Mouse (Mus musculus) T-helper 17 cell (primary cell): ENCODE results near the gene Zscan18.
"Not testable (repeated sequence)": the region's sequence is repeated elsewhere in the genome, so short reads cannot be mapped to it uniquely, and the experiment has no call there.

Experiments used
- in situ Hi-C, 2 experiments: fragments of 300-600 bp; cut with MboI, MseI; formaldehyde crosslinking; loops; 1 replicate in 1 of 2; 2 replicates in 1 of 2; pipeline ENCODE4 v1.15.1; 2025; ENCODE audit warnings: high pct_unique_total_duplicates in 2 of 2

Gene Zscan18

DNA sequence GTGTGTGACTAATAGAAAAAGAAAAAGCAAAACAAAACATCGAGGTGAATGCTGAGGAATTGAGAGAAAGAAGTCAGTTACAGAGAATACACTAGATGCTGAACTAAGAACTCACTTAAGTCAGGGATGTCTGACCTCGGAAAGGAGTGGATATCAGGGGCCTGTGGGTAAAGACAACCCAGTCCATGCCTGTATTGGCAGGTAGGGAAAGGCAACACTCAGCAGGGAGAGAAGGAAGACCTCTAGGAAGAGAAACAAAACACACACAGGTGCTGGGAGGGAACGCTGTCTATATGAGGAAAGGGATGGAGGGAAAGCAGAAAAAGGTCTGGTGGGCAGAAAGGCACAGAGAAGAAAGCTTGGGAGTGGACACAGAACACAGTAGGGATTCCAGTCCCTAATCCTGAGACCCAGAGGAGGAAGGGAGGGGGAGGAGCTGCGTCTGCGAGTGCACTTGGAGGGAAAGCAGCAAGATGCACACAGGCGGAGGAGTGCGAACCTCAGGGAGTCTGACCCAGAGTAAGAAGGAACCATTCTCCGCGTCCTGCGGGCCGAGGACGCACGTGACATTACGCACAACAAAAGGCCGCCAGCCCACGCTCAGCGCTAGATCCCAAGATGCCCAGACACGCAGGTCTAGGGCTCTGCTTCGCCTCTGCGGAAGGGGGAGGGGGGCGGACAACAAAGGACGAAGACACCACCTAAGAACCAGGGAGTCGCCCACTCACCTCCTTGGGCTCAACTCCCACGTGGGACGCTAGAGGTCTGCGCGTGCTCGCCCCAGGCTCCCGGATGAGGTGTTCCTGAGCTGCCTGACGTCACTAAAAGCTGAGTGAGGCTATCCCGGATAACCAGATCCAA is at the start of gene Zscan18:
Gene Zscan18 (minus strand): TSS at position 770 of the 861 bp plus-strand sequence.
- in situ Hi-C loops, result no loop called here

DNA sequence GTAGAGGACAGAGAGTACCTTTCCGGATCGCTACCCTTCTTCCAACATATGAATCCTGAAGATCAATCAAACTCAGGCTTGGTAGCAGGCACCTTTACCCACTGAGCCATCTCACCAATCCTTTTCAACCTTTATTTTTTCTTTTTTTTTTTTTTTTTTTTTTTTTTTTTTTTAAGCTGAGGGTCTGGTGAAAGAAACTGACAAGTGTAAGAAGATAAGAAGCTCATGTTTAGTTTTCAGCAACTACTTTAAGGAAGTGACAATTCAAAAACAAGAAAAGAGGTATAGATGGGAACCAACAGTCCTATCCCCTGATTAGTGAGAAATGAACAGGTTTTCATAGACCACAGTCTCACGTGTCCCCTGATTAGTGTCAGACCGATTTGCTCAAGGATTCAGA is 32.3 kb upstream of the Zscan18 start:
- in situ Hi-C loops, result no loop called here

- in situ Hi-C loops, result no loop called here
These were observed 31.8 kb upstream of the Zscan18 start for GRCm38 (mm10) chr7:12835193-12835671.

GRCm38 (mm10) chr7:12834162-12835120 is 31.0 kb upstream of the Zscan18 start, which contains the start of gene Zfp110:
Gene Zfp110 (plus strand): TSS chr7:12834761.
- in situ Hi-C loops, result no loop called here

GRCm38 (mm10) chr7:12818521-12819295 is 15.3 kb upstream of the Zscan18 start, which contains the start of gene Zfp329:
Gene Zfp329 (minus strand): TSS chr7:12818858.
- in situ Hi-C loops, result loop anchor here in 1 of 2 experiments (5.0 kb wide), 1 partner anchor 84 kb away; no protein-coding TSS in a partner anchor

GRCm38 (mm10) chr7:12815566-12815965 is 12.1 kb upstream of the Zscan18 start:
- in situ Hi-C loops, result loop anchor here in 1 of 2 experiments (5.0 kb wide), 1 partner anchor 87 kb away; no protein-coding TSS in a partner anchor

DNA sequence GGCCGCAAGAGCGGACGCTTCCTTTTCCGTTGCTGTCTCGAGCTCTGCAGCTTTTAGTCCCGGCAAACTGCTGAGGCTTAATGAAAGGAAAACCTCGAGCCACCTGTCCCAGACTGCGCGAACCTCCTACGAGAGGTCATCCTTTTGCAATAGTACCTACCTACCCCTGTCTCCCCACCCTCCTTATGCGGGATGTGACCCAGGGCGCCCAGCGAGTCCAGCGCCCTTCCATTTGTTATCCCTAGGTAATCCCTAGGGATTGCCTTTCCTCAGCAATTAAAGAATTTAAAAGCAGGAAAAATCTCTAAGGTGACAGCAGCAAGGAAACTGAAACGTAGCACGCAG is 264 bp upstream of the Zscan18 start:
- in situ Hi-C loops, result no loop called here

DNA sequence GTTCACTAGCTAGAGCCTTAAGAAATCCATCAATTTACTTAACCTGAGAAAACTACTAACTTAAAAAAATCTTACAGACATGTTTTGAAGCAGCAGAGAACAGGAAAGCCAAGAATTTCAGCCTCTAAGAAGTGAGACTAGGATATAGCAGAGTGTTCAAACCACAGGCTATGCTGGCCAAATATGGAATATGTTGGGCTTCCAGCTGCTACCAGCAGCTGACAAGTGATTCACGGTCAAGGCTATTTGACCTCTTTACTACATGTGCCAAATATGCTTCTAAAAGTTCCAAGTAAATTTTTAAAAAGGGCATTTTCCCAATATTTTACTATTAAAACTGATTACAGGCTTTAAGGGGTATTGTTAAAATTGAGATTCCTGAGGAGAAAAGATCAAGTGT is 3.9 kb downstream of the Zscan18 start:
- in situ Hi-C loops, result no loop called here

DNA sequence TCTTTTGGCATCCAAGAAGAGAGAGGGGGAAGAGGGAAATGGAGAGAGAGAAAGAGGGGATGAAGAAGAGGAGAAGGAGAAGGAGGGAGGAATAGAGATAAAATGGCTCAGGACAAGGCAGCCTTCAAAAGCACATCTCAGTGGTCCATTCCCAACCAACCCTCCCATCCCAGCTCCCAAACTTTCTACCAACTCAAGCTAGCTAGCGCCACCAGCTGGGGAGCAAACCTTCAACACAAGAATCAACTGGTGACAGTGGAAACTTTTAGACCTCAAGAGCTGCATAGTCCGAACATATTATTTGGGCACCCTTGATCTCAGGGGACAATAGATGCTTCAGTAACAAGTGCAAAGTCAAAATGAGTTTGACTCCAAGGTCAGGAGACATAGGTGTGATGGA is 5.5 kb downstream of the Zscan18 start:
- in situ Hi-C loops, result no loop called here

- in situ Hi-C loops, result not testable (repeated sequence)
These were observed 10.8 kb downstream of the Zscan18 start for GRCm38 (mm10) chr7:12792624-12793023.

- in situ Hi-C loops, result no loop called here
These were observed 15.4 kb downstream of the Zscan18 start for GRCm38 (mm10) chr7:12788025-12788424.

DNA sequence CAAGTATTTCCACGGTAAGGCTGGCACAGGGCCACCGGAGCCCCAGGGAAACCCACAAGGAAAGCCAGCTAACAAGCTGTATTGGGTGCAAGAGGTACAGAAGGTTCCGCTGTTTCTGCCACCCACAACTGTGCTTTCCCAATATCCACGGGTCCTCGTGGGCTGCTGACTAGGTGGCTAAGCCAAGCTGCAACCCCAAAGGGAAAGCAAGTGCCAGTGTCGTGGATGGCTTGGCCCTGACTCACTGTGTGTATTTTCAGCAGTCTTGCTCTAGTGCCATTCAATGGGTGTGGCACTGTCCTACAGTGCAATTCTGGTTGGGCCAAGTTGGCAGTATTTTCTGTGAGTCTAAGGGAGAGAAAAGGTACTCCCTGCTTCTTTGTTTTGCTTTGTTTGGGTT is 16.1 kb downstream of the Zscan18 start:
- in situ Hi-C loops, result no loop called here

DNA sequence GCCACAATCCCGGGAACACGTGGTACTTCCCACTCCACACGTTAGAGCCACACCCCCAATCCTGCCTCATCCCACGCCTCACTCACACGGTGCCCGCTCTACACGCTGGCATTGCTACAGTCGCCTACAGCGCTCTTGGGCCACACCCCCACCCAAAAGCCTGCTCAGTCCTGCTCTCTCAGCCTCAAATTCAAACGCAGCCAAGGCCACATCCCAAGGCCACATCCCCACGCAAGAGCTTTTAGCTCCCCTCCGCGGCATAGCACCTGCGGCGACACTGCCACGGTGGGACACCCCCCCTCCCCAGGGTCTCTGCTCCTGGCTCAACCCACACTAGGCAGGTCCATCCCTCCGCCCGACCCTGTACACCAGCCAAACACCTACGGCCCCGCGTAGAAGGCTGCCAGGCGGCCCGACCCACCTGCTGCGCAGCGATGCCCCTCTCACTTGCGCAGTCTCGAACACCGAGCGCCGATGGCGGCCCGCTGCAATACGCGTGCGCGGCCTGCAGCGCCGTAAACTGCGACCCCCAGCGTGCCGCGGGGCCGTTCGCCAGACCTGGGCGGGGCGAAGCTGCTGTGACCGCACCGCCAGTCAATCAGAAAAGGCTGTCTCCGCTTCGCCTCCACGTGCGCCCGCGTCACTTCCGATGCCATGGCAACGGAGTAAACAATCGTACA is 23.1 kb downstream of the Zscan18 start:
- in situ Hi-C loops, result no loop called here

DNA sequence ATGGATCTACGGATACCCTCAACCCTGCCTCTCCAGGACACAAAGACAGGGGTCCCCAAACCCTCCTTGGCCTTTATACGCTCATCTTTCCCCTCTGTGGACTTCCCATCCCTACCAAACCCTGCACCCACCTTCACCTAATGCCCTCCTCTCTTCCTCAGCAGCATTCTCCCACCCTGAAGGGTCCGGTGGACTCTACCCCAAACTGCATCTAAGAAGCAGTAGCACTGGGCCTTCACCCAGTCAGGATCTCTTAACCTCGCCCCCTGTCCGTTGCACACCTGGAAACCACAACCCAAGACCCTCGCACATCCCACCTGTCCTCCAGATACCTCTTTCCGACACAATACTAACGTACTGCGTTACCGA is 23.7 kb downstream of the Zscan18 start:
- in situ Hi-C loops, result loop anchor here in 1 of 2 experiments (5.0 kb wide), 1 partner anchor 297 kb away; no protein-coding TSS in a partner anchor

DNA sequence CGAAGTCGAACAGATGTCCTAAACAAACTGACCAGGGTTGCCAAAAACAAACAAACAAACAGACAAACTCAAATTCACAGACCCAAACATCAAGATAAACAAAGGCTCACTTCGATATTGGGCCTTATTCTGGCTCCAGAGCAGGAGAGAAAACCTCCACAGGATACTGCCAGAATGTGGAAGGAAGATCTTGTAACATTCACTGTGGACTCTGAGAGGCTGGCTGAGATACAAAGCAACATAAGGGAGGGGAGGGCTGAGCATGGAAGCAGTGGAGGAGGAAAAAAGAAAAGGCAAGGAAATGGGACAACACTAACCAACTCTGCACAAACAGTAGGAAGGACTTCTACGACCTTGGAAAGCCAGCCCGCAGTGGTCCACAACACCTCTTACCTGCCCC is 24.3 kb downstream of the Zscan18 start:
- in situ Hi-C loops, result loop anchor here in 1 of 2 experiments (5.0 kb wide), 1 partner anchor 297 kb away; no protein-coding TSS in a partner anchor

DNA sequence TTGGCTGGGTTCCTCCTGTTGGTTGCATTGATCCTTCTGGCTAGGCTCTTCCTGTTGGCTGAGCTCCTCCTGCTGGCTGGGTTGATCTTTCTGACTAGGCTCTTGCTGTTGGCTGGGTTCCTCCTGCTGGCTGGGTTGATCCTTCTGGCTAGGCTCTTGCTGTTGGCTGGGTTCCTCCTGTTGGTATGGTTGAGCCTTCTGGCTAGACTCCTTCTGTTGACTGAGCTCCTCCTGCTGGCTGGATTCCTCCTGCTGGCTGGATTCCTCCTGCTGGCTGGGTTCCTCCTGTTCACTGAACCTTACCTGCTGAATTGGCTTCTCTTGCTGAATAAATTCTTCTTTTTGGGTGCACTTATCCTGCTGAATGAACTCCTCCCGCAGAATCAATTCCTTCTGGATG is 28.8 kb downstream of the Zscan18 start:
- in situ Hi-C loops, result loop anchor here in 1 of 2 experiments (5.0 kb wide), 1 partner anchor 292 kb away; no protein-coding TSS in a partner anchor

- in situ Hi-C loops, result no loop called here
These were observed 29.3 kb downstream of the Zscan18 start for GRCm38 (mm10) chr7:12774111-12774510.

GRCm38 (mm10) chr7:12749431-12750198 is 53.8 kb downstream of the Zscan18 start:
- in situ Hi-C loops, result loop anchor here in 1 of 2 experiments (5.0 kb wide), 1 partner anchor 728 kb away; no protein-coding TSS in a partner anchor

DNA sequence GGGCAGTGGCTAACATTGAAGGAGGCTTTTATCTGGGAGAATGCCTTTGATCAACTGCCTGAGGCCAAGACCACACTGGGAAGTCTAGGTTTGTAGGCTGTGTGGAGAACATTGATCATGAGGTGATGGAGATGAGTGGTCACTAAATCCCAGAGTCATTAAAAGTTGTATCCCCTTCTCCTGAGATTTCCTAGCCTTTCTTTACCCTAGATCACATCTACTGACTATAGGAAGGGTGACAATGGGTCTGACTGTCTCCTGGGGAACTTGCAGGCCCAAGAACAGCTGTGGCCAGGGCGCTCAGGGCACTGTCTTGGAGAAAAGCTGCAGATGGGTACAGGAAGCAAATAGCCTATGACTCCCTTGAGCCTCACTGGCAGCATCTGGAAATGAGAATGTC is 68.5 kb downstream of the Zscan18 start, which contains the start of gene Vmn2r56:
Gene Vmn2r56 (minus strand): TSS at position 101 of the 400 bp plus-strand sequence.
- in situ Hi-C loops, result loop anchor here in 1 of 2 experiments (5.0 kb wide), 1 partner anchor 418 kb away; no protein-coding TSS in a partner anchor
